Mouse (Mus musculus): ENCODE results near the gene Adgrg5.
A peak's percentile ranks its signal among the peaks of the same experiment; 100 is the strongest.

Gene Adgrg5

DNA sequence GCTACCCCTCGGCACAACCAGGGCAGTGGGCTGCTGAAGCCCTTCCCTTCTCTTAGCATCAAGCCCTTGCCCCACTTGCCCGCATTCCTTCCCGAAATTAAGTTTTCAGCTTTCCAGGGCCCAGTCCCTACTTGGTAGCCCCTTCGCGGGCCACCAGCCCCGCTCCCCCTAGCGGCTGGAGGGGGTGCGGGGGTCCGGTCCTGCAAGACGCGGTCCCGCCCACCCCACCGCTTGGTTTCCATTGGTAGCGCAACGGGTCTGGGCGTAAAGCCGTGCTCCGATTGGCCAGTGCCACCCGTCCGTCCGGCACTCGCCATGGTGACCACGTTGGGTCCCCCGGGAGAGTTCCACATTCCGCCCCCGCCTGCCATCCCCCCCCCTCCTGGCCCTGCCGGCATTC is 6.1 kb upstream of the Adgrg5 start:
- DNase-seq (ENCODE audit: low spot score), result peak; percentile 86

DNA sequence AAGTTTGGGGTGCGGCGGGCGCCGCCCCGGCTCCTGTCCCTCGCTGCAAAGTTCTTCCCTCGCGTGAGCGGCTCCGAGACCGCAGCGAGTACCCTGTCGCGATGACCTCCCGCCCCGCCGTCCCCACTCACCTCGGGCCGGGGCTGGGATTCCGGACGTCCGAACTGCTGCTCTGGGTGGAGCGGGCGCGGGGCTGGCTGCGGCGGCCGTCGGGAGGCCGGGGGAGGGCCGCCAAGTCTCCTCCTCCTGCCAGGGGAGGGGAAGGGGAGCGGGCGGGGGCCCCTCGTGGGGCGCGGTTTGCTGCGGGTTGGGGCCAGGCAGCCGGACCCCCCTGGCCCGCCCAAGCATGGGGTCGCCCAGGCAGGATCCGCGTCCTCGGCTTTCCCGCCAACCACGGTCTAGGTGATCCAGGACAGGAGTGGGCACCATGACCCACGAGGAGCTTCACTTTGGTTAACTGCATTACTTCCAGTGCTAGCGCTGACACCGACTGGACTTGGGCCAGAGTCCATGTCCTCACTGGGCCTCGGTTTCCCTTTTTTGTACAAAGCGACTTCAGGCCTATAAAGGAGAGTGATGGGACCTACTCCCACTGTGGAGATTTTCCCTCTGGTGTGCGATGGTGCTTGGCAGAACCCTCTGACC is 5.5 kb upstream of the Adgrg5 start, which contains the start of gene Ccdc102a:
TSS of gene Ccdc102a (minus strand) at position 248 of the 645 bp plus-strand sequence.
- peak; percentile 46 for DNase-seq (ENCODE audit: low spot score)

DNA sequence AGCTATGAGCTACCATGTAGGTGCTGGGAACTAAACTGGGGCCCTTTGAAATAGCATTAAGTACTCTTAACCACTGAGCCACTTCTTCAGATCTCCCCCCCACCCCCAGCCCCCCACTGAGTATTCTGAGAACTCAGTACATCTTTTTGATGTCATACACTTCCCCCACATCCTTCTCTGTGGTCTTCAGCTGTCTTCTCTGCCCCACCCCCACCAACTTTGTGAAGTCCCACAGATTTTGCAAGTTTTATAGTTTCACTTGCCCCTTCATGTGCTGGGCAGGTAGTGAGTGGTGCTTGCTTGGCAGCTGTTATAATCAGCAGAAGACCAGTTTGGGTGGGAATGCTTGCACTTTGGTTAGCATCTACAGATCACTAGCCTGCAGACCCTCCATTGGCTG is 4.2 kb upstream of the Adgrg5 start:
- no peak for DNase-seq (ENCODE audit: low spot score)

DNA sequence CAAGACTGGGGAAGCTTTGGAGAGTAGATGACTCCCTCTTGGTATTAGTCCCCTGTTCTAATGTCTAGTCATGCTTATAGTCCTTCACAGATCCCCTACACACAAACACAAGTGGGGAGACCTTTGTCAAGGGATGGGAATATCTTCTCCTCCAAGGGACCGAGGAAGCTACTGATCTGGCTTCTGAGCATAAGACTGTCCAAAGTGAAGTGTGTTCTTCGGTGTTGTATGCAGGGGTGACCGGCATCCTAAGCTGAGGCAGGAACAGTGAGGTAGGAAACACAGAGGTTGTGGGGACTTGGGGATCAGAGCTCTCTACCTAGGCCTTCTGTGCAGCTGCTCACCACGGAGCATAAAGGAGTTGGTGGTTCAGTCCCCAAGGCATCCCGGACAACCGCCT is 1.3 kb upstream of the Adgrg5 start:
- no peak for DNase-seq (ENCODE audit: low spot score)

DNA sequence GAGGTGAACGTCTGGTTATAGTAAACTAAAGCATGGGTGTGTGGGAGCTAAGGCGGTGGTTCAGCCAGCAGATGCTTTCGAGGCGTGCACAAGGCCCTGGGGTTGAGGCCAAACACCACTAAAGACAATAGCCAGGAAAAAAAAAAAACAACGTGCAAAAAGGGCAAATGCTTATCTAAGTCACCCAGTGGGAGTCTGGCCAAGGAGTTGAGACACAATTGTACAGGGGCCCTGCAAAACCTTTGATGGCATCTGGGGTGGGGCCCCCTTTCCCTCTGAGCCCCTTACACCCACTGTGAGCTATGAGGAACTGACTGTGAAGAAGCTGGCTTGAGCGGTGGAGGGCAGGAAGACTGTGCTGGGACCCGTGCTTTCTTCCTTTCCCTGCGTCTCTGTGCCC is 892 bp upstream of the Adgrg5 start:
- DNase-seq (ENCODE audit: low spot score), result no peak

DNA sequence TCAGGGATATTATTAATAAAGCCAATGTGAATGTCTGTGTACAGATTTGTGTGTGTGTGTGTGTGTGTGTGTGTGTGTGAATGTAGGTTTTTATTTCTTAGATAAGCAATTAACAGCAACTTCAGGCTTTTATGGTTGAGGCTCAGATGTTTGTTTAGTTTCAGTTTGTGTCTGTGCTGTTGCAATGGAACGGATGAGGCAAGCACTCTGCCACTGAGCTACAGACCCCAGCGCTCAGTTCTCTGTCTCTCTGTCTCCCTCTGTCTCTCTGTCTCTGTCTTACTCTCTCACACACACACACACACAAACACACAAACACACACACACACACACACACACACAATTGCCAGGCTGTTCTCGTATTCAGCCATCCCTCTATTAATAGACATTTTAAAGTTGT is 4.7 kb downstream of the Adgrg5 start:
- DNase-seq (ENCODE audit: low spot score), result no peak

DNA sequence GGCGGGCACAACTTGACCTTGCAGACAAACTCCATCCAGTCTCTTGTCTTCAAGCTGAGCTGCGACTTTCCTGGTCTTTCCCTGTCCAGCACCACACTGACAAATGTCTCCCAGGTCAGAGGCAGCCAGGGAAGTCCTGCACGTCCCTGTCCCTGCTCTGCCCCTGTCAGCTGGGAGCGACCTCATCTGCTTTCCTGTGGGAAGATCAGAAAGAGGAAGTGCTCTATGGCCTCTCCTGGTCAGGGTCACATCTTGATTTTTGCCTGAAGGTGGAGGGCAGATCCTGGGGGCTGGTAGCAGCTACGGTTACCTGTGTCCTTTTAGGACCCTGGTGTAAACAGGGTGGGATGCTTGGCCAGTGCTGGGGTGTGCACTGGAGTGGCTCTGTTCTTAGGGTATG is 10.4 kb downstream of the Adgrg5 start:
- no peak for DNase-seq (ENCODE audit: low spot score)

DNA sequence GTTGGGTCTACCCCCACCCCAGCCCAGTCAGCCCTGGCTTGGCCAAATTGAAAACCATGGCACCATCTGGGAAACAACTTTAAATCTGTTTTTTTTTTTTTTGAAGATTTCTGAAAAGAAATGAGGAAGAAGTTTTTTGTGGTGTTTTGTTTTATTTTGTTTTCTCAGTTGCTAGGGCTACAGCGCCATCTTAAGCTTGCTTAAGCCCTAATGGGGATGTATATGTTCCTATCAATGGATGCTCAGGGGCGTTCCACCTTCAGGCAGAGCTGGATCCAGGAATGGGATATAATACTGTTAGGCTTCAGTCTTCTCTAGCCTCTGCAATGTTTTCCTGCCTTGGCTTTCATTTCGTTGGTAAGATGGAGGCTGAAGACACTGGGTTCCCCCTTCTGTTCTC is 11.7 kb downstream of the Adgrg5 start:
- DNase-seq (ENCODE audit: low spot score), result no peak

DNA sequence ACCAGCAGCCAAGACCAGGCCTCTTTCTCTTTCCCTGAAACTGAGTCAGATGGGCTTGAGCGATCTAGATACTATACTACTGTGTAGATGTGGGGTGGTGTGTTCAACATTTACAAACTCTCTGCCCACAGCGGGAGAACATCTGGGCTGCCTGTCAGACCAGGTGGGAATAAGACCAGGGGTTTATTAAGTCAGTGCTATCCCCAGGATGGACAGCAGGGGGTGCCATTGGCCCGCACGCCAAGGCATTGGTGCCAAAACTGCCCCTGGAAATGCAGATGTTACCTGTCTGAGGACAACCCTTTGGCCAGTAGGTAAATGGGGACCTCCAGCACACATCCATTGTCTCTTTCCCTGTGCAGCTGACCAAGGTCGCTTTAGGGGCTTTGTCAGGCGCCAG is 19.1 kb downstream of the Adgrg5 start:
- DNase-seq (ENCODE audit: low spot score), result peak; percentile 39

DNA sequence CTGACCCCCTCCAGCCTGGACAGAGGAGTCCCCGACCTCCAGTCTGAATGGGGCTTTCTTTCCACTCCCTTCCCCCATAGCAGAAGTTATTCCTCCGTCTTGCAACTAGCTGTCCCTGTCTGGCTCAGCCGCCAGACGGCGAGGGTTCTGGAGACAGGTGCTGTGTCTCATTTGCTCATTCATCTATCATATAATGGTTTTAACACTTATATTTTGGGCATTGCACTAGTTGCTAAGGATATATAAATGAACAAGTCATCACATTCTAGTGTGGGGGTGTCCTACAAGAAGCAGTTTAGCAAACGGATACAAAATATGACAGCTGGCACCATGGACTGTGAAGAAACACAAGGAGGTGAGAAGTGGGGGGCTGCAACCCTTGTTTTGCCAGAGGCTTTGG is 21.7 kb downstream of the Adgrg5 start:
- no peak for DNase-seq (ENCODE audit: low spot score)

DNA sequence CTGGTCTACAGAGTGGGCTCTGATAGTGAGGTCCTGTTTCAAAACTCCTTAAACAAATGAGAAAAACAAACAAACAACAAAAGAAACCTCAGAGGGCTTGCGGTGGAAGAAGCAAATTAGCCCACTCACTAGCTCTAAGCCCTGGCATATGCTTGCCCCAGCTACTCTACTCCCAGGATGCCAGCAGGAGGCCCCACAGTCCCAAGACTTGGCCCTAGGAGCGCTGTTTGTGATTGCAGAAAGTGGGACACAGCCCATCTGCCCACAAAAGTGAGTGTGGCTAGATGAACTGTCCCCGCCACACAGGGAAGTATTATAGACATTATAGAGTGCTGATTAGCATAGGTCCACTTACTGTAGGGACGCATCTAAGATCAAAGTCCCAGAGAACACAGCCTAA is 24.9 kb downstream of the Adgrg5 start:
- DNase-seq (ENCODE audit: low spot score), result no peak

DNA sequence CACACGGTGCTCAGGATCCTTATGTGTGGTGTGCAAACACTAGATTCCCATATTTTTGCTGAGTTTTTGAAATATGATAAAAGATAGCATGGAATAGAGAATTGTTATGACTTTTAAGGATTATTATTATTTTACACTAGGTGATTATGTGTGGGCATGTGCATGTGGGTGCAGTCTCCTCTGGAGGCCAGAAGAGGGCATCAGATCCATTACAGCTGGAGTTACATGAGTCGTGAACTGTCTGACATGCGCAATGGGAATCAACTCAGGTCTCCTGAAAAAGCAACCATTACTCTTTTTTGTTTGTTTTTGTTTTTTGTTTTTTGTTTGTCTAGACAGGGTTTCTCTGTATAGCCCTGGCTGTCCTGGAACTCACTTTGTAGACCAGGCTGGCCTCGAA is 25.5 kb downstream of the Adgrg5 start:
- DNase-seq (ENCODE audit: low spot score), result no peak

DNA sequence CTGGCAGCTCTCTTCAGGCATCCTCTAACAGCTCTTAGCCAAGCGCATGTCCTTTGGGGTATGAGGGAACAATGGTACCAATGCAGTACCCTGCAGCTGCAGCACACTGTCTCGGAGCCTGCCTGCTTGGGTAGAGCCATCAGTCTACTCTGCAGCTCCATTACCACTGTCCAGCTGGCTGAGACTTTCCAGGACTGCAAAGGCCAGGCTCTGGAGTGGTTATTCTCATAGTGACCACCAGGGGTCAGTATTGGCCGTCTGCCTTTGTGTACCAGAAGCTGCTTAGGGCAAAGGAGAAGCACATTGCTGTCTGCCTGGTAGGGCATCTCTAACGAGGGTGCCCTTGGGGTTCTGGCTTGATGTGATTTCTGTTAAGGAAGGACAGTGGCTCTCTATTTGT is 26.6 kb downstream of the Adgrg5 start:
- DNase-seq (ENCODE audit: low spot score), result peak; percentile 87

DNA sequence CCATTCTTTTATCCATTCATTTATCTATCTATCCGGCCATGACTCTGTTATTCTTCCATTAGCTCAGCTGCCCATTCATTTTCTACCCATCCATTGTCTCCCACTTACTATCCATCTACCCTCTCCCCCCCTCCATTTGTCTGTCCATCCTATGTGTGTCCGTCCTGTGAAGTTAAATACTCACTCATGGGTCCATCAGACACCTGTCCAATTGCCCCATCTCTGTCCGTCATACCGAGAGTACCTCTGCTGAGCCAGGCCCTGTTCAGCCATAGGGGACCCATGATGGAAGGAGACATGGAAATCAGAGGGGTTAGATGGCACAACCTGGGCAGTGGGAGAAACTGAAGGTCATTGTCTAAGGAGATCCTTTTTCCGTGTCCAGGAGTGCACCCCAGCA is 27.0 kb downstream of the Adgrg5 start:
- no peak for DNase-seq (ENCODE audit: low spot score)

DNA sequence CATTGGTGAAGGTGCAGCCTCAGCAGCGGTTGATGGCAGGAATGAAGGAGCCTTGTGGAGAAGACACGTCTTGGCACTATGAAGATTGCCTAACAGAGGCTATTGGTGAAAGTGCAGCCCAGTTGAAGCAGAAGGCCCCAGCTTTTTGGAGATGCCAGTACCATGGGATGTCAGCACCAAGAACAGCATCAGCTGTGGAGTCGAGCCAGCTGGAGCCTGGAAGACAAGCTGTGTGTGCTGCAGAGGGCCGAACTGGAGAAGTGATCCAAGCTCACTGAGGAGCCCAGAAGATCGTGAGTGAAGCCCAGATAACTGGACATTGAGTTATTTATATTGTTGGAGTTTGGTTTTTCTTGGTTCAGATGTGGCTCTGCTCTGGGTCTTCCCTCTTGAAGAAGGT is 28.6 kb downstream of the Adgrg5 start:
- peak; percentile 71 for DNase-seq (ENCODE audit: low spot score)

DNA sequence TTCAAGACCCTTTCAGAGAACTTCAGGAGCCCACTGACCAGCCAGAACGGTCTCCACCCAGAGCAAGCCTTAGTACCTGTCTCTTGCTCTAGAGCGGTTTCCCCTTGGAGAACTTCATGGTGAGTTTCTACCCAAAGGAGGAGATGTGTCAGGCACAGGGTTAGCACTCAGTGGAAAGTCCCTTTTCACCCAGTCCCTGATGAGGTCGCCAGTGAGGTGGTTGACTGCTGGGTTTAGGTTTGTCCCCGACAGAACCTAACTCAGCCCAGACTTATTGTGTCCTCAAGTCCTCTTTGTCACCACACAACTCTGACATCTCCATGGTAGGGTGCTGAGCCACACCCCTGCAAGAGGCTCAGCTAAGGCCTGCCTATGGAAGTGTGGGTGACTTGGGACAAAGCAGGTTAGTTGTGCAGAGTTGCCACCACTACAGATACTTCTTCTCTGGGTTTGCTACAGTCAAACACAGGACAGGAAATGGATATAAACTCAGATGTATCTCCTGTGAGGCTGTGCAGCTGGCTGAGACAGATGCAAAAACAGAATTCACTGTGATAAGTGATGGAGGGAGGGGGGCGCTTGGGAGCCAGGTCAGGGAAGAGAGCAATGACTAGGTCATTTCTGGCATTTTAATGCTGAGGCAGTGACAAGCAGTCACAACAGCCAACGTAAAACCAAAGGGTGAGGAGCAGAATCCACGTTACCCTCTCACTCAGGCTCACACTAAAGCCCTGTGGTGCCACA is 30.3 kb downstream of the Adgrg5 start:
- DNase-seq (ENCODE audit: low spot score), result no peak

DNA sequence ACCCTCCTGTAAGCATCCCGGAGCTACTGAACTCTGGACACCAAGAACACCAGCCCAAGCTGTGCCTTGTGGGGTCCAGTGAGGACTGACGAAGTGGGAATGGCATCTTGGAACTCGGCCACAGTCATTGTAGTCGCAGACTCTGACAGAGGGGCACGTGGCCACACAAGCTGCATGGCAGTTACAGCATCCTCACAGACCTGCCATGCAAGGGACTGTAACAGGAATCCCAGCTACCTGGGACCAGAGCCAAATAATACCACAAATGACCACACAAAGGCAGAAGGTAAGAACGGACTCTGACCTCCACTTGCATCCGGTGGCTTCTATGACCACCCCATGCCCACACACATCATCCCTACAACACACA is 30.9 kb downstream of the Adgrg5 start:
- no peak for DNase-seq (ENCODE audit: low spot score)

DNA sequence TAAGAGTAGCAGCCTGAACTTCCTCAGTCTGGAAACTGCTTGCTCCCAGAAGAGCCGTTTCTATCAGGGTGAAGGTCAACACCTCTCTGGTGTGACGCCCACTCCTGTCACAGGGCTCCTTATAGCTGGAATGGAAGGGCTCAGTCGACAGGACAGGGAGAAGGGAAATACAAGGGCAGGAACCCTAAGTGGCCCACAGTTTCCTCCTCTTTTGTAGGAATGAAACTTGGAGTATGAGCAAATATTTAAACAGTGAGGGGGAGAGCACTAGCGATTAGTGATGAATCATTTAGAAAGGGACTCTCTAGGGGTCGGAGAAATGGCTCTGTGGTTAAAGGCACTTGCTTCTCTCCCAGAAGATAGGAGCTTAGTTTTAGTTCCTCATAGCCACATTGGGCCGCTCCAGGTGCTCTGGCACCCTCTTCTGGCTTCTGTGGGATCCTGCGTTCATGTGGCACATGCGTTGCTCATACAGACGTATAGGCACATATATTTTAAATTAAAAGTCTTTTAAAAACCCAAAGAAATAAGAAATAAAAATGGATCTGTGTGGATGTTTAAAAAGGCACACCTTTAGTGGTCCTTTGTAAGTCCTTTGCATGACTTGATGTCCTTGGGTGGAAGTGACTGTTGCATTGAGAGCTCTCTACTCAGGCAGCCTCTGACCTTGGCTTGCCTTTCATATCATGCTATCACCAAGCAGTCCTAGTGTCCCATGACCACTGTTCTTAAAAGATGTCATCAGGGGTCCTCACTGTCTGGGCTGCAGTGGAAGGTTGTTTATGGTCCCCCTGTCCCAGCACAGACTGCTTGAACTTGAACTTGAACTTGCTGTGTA is 31.6 kb downstream of the Adgrg5 start:
- no peak for DNase-seq (ENCODE audit: low spot score)

DNA sequence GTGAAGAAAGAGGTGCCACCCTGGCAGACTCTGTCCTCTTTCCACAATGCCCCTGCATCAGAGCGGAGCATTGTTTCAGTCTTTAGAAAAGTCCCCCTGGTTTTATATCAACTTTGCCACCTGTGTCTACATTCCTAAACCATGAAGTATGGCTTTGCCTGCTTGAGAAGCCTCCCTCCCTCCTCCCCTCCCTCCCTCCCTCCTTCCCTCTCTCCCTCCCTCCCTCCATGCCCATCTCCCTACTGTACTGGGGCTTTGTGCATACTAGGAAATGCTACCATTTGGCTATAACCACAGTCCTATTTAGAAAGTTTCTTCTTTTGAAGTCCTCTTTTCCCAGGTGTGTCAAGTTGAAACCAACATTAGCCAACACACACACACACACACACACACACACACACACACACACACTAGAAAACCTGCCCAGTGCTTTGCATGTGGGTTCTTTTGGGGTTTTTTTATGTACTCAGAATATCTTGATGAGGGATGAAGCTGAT is 32.6 kb downstream of the Adgrg5 start:
- no peak for DNase-seq (ENCODE audit: low spot score)

DNA sequence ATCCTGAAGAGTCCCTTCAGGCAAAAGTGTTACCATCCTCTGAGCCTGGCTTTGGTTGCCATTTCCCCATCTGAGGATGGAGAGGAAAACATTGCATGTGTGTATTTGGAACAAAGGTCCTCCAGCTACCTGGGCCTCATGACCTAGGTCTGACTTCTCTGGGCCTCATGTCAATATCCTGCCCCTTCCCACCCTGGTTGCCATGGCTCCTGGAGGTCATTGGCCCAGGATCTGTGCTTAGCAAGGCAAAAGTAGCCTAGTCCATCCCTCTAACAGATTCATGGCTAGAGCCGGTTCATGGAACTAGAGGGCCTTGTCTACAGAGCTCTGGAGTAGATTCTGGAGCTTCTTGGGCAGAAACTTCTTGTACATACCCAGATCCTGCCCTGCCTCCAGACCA is 38.7 kb downstream of the Adgrg5 start:
- DNase-seq (ENCODE audit: low spot score), result no peak

DNA sequence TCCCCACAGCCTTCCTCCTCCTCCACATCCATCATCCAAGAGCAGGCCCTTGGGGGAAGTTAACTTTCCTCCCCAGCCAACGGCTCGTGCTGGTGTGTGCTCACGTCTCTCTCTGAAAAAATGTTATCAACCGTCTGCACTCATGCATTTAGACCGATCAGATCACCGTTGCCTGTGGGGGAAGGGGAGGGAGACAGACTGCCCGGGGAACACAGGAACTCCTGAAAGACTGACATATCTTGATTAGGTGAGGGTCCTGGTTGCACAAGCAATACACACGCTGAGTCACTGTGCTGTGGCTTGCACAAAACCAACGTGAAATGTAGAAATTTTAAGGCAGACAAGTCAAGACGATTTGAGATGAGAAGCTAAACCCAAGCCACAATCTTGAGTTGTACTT is 41.3 kb downstream of the Adgrg5 start:
- DNase-seq (ENCODE audit: low spot score), result no peak

DNA sequence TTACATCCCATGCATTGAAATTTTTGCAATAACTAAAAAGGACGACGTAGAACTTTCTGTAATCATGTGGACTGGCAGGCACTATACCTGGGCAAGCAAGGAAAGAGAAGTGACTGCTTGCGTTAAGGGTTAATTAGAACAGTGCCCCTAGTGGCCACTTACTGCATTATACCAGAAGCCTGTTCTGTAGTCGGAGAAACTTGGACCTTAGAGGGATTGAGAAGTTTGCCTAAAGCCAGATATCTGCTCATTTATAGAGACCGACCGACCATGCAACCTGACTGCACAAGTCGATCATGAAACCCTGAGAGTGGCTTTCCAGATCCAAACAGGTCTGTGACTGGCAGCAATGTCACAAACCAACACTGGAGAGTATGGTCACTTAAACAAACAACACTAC is 43.1 kb downstream of the Adgrg5 start:
- peak; percentile 18 for DNase-seq (ENCODE audit: low spot score)

DNA sequence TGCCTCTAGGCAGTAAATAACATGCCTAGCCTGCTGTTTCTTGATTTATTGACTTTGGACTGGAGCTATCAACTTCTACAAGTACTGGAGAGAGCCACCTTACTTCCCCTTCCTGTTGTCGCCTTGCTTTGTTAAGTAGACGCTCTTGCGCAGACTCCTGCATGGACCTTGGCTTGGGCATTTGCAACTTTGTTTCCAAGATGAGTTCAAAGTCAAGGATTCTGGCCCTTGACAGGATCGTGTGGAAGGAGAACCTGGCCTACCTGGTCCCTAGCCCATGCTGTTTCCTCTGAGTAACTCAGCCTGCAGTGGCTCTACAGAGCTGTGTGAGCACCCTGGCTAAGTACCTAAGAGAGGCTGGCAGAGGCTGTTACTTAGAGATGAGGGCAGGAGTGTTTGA is 43.6 kb downstream of the Adgrg5 start:
- DNase-seq (ENCODE audit: low spot score), result no peak

Data from adipocyte (in vitro differentiated cells).